Mouse (Mus musculus): ENCODE measurements around the gene Btbd35f26.
"Not testable (repeated sequence)": the region's sequence is repeated elsewhere in the genome, so short reads cannot be mapped to it uniquely, and the experiment has no call there.

Btbd35f26 gene

DNA sequence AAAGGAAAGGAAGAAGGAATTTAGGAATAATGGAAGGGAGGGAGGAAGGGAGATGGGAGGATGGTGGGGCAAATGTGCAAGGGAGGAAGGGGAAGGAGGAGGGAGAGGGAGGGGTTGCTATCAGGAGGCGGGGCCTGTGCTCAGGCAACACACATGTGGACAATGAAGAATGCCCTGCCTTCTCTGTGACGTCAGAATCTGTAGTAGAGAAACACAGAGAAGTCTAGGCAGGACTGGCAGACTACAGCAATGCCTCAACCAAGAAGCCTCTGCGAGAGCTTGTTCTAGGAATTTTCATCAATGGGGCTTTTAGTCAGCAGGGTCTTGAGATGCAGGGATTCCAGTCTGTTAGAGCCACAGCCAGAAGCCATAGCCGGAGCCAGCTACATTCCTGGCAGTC lies at the start of gene Btbd35f26:
Btbd35f26 (plus strand) TSS at position 301 of the 400 bp plus-strand sequence.
- not testable (repeated sequence) for DNase-seq (ENCODE audit: low spot score)

DNA sequence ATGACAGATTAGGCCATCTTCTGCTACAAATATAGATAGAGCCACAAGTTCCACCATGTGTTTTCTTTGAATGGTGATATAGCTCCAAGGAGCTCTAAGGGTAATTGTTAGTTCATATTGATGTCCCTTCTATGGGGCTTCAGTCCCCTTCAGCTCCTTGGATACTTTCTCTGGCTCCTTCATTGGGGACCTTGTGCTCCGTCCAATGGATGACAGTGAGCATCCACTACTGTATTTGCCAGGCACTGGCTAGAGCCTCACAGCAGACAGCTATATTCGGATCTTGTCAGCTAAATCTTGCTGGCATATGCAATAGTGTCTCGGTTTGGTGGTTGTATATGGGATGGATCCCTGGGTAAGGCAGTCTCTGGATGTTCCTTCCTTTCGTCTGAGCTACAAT lies 5.7 kb downstream of the Btbd35f26 start:
- DNase-seq (ENCODE audit: low spot score) = peak; percentile 2

DNA sequence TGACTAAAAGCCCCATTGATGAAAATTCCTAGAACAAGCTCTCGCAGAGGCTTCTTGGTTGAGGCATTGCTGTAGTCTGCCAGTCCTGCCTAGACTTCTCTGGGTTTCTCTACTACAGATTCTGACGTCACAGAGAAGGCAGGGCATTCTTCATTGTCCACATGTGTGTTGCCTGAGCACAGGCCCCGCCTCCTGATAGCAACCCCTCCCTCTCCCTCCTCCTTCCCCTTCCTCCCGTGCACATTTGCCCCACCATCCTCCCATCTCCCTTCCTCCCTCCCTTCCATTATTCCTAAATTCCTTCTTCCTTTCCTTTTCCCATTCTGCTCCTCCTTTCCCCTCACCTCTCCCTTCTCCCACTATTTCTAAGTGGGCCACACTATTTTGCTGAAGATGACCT lies 47.6 kb downstream of the Btbd35f26 start, which contains the start of gene Btbd35f19:
Btbd35f19 (minus strand) TSS at position 101 of the 400 bp plus-strand sequence.
- DNase-seq (ENCODE audit: low spot score) = not testable (repeated sequence)

Measured in ovary, postnatal 36 days (tissue).